Mouse (Mus musculus) R1 (cell line): Measurements from ENCODE around the gene Yy1.
A peak's percentile ranks its signal among the peaks of the same experiment; 100 is the strongest.

Experiments used
- DNase-seq: peaks from one replicate; pipeline ENCODE4 v3.0.0-alpha.2; 2018; ENCODE audit warnings: low read depth, low spot score

Yy1 gene

GRCm38 (mm10) chr12:108768196-108768854 is 24.4 kb upstream of the Yy1 start:
- DNase-seq, result no peak

- no peak for DNase-seq
Observed at GRCm38 (mm10) chr12:108780108-108780877, 12.5 kb upstream of the Yy1 start.

- DNase-seq, result no peak
Observed at GRCm38 (mm10) chr12:108785161-108785560, 7.6 kb upstream of the Yy1 start.

GRCm38 (mm10) chr12:108787329-108787728 is 5.4 kb upstream of the Yy1 start:
- DNase-seq, result no peak

- peak; percentile 85 for DNase-seq
Observed at GRCm38 (mm10) chr12:108792152-108792545, 624 bp upstream of the Yy1 start.

- no peak for DNase-seq
Observed at GRCm38 (mm10) chr12:108793453-108793941, 724 bp downstream of the Yy1 start.

- peak; percentile 70 for DNase-seq
Observed at GRCm38 (mm10) chr12:108794078-108794711, 1.4 kb downstream of the Yy1 start.

GRCm38 (mm10) chr12:108794979-108795537 is 2.3 kb downstream of the Yy1 start:
- peak; percentile 48 for DNase-seq

GRCm38 (mm10) chr12:108801613-108802012 is 8.8 kb downstream of the Yy1 start:
- DNase-seq, result no peak

GRCm38 (mm10) chr12:108804388-108804787 is 11.6 kb downstream of the Yy1 start:
- DNase-seq, result no peak

- DNase-seq, result no peak
Observed at GRCm38 (mm10) chr12:108808465-108808864, 15.7 kb downstream of the Yy1 start.

- no peak for DNase-seq
Observed at GRCm38 (mm10) chr12:108809771-108810170, 17.0 kb downstream of the Yy1 start.

- DNase-seq, result no peak
Observed at GRCm38 (mm10) chr12:108810309-108810708, 17.5 kb downstream of the Yy1 start.

- DNase-seq, result no peak
Observed at GRCm38 (mm10) chr12:108811133-108811532, 18.4 kb downstream of the Yy1 start.

GRCm38 (mm10) chr12:108812463-108812862 is 19.7 kb downstream of the Yy1 start:
- DNase-seq, result no peak

GRCm38 (mm10) chr12:108814470-108814869 is 21.7 kb downstream of the Yy1 start:
- no peak for DNase-seq

GRCm38 (mm10) chr12:108816569-108816968 is 23.8 kb downstream of the Yy1 start:
- no peak for DNase-seq

GRCm38 (mm10) chr12:108820461-108820860 is 27.7 kb downstream of the Yy1 start:
- no peak for DNase-seq

GRCm38 (mm10) chr12:108823036-108823435 is 30.3 kb downstream of the Yy1 start:
- no peak for DNase-seq

- DNase-seq, result no peak
Observed at GRCm38 (mm10) chr12:108824225-108824874, 31.6 kb downstream of the Yy1 start.

- no peak for DNase-seq
Observed at GRCm38 (mm10) chr12:108825561-108826224, 32.9 kb downstream of the Yy1 start.
